Mouse (Mus musculus) hindbrain, embryonic 10.5 days (tissue): ENCODE data around the gene Cdca4. TPM values are rescaled to one million over a fixed set of nuclear protein-coding genes. Genes with fewer than 3 reads are reported as not detected.

Experiments used
- DNase-seq: peaks from one replicate; pipeline ENCODE4 v3.0.0-alpha.2; 2017; ENCODE audit warnings: low spot score
- H3K27ac ChIP-seq: fragments of 300-500 bp; sonication (generic); 2 replicates; pipeline ENCODE4 v1.5.1; 2016; ENCODE audit warnings: mild to moderate bottlenecking, moderate library complexity
- H3K27me3 ChIP-seq: fragments of 300-500 bp; sonication (generic); 2 replicates; pipeline ENCODE4 v1.6.1; 2016; ENCODE audit warnings: mild to moderate bottlenecking; ENCODE audit not compliant: poor library complexity, insufficient read depth, severe bottlenecking
- H3K36me3 ChIP-seq: fragments of 300-500 bp; sonication (generic); 2 replicates; pipeline ENCODE4 v1.6.1; 2016; ENCODE audit warnings: mild to moderate bottlenecking, moderate library complexity
- H3K4me1 ChIP-seq: fragments of 300-500 bp; sonication (generic); replicated peaks from 2 replicates; pipeline ENCODE4 v1.6.1; 2016; ENCODE audit warnings: mild to moderate bottlenecking
- H3K4me3 ChIP-seq: fragments of 300-500 bp; sonication (generic); 2 replicates; pipeline ENCODE4 v1.5.1; 2016; ENCODE audit warnings: mild to moderate bottlenecking, moderate library complexity
- H3K9me3 ChIP-seq: fragments of 300-500 bp; sonication (generic); 2 replicates; pipeline ENCODE4 v1.6.1; 2016; ENCODE audit warnings: mild to moderate bottlenecking, moderate library complexity
- WGBS: fragments of 180-500 bp; shearing (Covaris S2); methylation state at CpG from one replicate; pipeline ENCODE4 v1.1.7; 2016; 5-methylcytosine and 5-hydroxymethylcytosine counted together
- polyA plus RNA-seq: library from polyadenylated mRNA; unstranded; fragments of >200 nt; fragmentation: Nextera tagmentation; extraction: Ambion mirVana; gene quantifications from 2 replicates; pipeline ENCODE4 v1.2.1, GENCODE M21; 2016

Gene Cdca4
- polyA plus RNA-seq, 1 experiment from 2014 or later = 176 TPM

GRCm38 (mm10) chr12:112813370-112813769 lies 15.9 kb downstream of the Cdca4 start:
- Histone ChIP-seq H3K27ac (no peak overlapping the region), H3K4me3 (no peak overlapping the region), H3K36me3 (peaks cover 72% of the 10 kb centered on the region), H3K27me3 (peaks cover 8% of the 10 kb centered on the region; the same call in 1 of the 2 replicates), H3K9me3 (no peaks in the 10 kb centered on the region), H3K4me1 (peaks cover 24% of the 10 kb centered on the region)
- WGBS = 87% methylated on average over 7 of the region's 7 CpGs
- no peak for DNase-seq

GRCm38 (mm10) chr12:112810092-112810885 lies 18.9 kb downstream of the Cdca4 start:
- peak overlapping the region; percentile 70 for H3K4me3 ChIP-seq
- no peaks in the 10 kb centered on the region for H3K9me3 ChIP-seq

DNA sequence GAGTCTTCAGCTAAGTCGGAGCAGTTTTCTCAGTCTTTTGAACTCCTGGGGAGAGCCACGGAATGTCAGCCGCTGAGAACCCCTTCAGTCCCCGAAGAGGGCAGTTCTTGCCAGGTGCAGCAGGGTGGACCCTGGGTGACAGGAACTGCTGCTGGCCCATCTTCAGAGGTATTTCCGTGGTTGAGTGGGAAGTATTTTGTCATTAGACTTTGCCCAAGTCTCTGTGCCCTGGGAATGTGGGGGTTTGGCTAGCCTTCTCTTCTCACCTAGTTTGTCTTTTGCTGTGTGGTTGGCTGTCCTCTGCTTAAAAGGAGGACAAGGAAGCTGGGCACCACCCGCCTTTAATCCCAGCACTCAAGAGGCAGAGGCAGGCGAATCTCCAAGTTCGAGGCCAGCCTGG lies 19.6 kb downstream of the Cdca4 start:
- 24% methylated on average over 8 of the region's 8 CpGs for WGBS

More at GRCm38 (mm10) chr12:112810092-112810885, 18.9 kb downstream of the Cdca4 start:
- peaks cover 41% of the 10 kb centered on the region for H3K36me3 ChIP-seq
- H3K27me3 ChIP-seq = peaks cover 14% of the 10 kb centered on the region
- no peak overlapping the region for H3K27ac ChIP-seq
- H3K4me1 ChIP-seq = peaks cover 28% of the 10 kb centered on the region
- DNase-seq = no peak
- 64% methylated on average over 19 of the region's 19 CpGs for WGBS

GRCm38 (mm10) chr12:112808587-112809364 lies 20.4 kb downstream of the Cdca4 start, which contains the start of gene Clba1:
Clba1 (plus strand) TSS chr12:112808937.
- Histone ChIP-seq H3K36me3 (peaks cover 26% of the 10 kb centered on the region), H3K4me1 (peaks cover 30% of the 10 kb centered on the region), H3K27me3 (peaks cover 29% of the 10 kb centered on the region), H3K27ac (peak within 1 kb of the TSS; percentile 82), H3K9me3 (no peaks in the 10 kb centered on the region), H3K4me3 (peak within 1 kb of the TSS; percentile 70)
- WGBS = 1% methylated on average over 64 of the region's 64 CpGs
- DNase-seq = peak; percentile 93

More for the DNA sequence above, 19.6 kb downstream of the Cdca4 start:
- H3K4me3 ChIP-seq = peak overlapping the region; percentile 70
- H3K27me3 ChIP-seq = peaks cover 21% of the 10 kb centered on the region
- no peak for DNase-seq
- H3K9me3 ChIP-seq = no peaks in the 10 kb centered on the region
- peak overlapping the region; percentile 82; the same call in 1 of the 2 replicates for H3K27ac ChIP-seq
- H3K36me3 ChIP-seq = peaks cover 35% of the 10 kb centered on the region
- peaks cover 28% of the 10 kb centered on the region for H3K4me1 ChIP-seq

- 65% methylated on average over 5 of the region's 5 CpGs for WGBS
- H3K27ac ChIP-seq = peak overlapping the region; percentile 82
These were observed 21.0 kb downstream of the Cdca4 start for GRCm38 (mm10) chr12:112808212-112808586.

GRCm38 (mm10) chr12:112807796-112808195 lies 21.4 kb downstream of the Cdca4 start:
- DNase-seq = no peak
- WGBS = 85% methylated on average over 4 of the region's 4 CpGs
- no peak overlapping the region for H3K4me3 ChIP-seq
- no peaks in the 10 kb centered on the region for H3K9me3 ChIP-seq
- H3K27ac ChIP-seq = peak overlapping the region; percentile 82; the same call in 1 of the 2 replicates
- peaks cover 40% of the 10 kb centered on the region for H3K4me1 ChIP-seq
- peaks cover 39% of the 10 kb centered on the region for H3K27me3 ChIP-seq
- peaks cover 17% of the 10 kb centered on the region for H3K36me3 ChIP-seq

More at GRCm38 (mm10) chr12:112808212-112808586, 21.0 kb downstream of the Cdca4 start:
- no peak for DNase-seq
- Histone ChIP-seq H3K4me3 (peak overlapping the region; percentile 70), H3K27me3 (peaks cover 35% of the 10 kb centered on the region), H3K4me1 (peaks cover 36% of the 10 kb centered on the region), H3K36me3 (peaks cover 21% of the 10 kb centered on the region), H3K9me3 (no peaks in the 10 kb centered on the region)

DNA sequence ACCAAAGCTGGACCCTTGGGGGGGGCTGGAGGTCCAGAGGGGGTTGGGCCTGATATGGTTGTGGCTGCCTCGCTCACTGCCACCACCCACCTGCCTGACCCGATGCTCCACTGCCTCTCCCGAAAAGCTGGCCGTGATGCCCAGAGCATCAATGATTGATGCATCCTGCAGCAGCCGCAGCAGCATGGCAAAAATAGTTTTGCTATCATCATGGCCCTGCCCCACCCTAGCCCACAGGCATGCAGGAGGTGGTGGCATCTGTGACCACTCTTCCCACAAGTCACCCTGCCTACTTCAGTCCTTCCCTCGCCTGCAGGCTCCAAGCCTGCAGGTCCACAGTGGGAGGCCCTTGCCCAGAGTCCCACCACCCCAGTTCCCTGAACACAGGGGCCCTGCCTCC lies 23.2 kb downstream of the Cdca4 start:
- 83% methylated on average over 6 of the region's 6 CpGs for WGBS
- H3K36me3 ChIP-seq = no peaks in the 10 kb centered on the region
- H3K27ac ChIP-seq = no peak overlapping the region
- H3K4me1 ChIP-seq = peaks cover 55% of the 10 kb centered on the region
- H3K27me3 ChIP-seq = peaks cover 57% of the 10 kb centered on the region
- no peak overlapping the region for H3K4me3 ChIP-seq
- H3K9me3 ChIP-seq = no peaks in the 10 kb centered on the region
- DNase-seq = no peak

DNA sequence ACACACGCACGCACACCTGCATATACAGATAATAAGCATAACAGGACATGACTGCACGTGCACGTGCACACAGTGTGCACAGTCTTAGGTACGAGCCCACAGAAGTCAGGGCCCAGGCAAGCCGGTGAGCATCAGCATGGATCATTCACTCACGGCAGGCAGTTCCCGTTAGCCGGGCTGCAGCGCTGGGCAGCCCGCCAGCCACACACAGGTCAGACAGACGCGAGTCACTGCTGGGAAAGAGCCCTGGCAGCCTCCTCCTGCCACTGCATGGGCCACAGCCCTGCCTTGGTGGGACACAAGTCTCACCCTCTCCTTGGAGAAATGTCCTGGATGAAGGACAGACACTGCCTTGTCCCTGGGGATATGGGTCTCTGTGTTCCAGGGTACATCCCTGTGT lies 25.2 kb downstream of the Cdca4 start:
- Histone ChIP-seq H3K27me3 (peaks cover 61% of the 10 kb centered on the region), H3K27ac (no peak overlapping the region), H3K4me1 (peaks cover 45% of the 10 kb centered on the region), H3K36me3 (no peaks in the 10 kb centered on the region), H3K9me3 (no peaks in the 10 kb centered on the region), H3K4me3 (no peak overlapping the region)
- WGBS = 62% methylated on average over 13 of the region's 13 CpGs
- DNase-seq = no peak

GRCm38 (mm10) chr12:112802917-112803316 lies 26.3 kb downstream of the Cdca4 start:
- Histone ChIP-seq H3K27me3 (peaks cover 68% of the 10 kb centered on the region), H3K4me3 (peak overlapping the region; percentile 77)
- no peak for DNase-seq

GRCm38 (mm10) chr12:112801864-112802846 lies 27.1 kb downstream of the Cdca4 start, which contains the start of gene Ahnak2:
Ahnak2 (minus strand) TSS chr12:112802657.
- H3K4me1 ChIP-seq = peaks cover 41% of the 10 kb centered on the region
- DNase-seq = peak; percentile 86
- H3K4me3 ChIP-seq = peak within 1 kb of the TSS; percentile 77
- 5% methylated on average over 56 of the region's 69 CpGs for WGBS
- peaks cover 76% of the 10 kb centered on the region for H3K27me3 ChIP-seq
- peak within 1 kb of the TSS; percentile 78 for H3K27ac ChIP-seq
- H3K36me3 ChIP-seq = no peaks in the 10 kb centered on the region
- no peaks in the 10 kb centered on the region for H3K9me3 ChIP-seq

More at GRCm38 (mm10) chr12:112802917-112803316, 26.3 kb downstream of the Cdca4 start:
- Histone ChIP-seq H3K36me3 (no peaks in the 10 kb centered on the region), H3K4me1 (peaks cover 36% of the 10 kb centered on the region), H3K27ac (peak overlapping the region; percentile 78; the same call in 1 of the 2 replicates), H3K9me3 (no peaks in the 10 kb centered on the region)
- 23% methylated on average over 3 of the region's 3 CpGs for WGBS

GRCm38 (mm10) chr12:112800476-112800875 lies 28.7 kb downstream of the Cdca4 start:
- Histone ChIP-seq H3K4me3 (no peak overlapping the region), H3K36me3 (no peaks in the 10 kb centered on the region), H3K27me3 (peaks cover 74% of the 10 kb centered on the region), H3K9me3 (no peaks in the 10 kb centered on the region), H3K27ac (no peak overlapping the region), H3K4me1 (peaks cover 46% of the 10 kb centered on the region)
- 11% methylated on average over 4 of the region's 4 CpGs for WGBS
- DNase-seq = peak; percentile 71
